Mouse (Mus musculus) embryonic facial prominence, embryonic 11.5 days (tissue): ENCODE measurements at regions not wholly inside any gene's neighbourhood (a gene's known extent, or its start where the extent isn't known, plus 50 kb on each side); places are given as distances from the start of the nearest gene placed in this dataset.

Source experiments
- ATAC-seq: fragments of 200-750 bp; cut with Nextera tagmentation; replicated peaks from 2 replicates; pipeline ENCODE4 v1.8.0; 2017; ENCODE audit warnings: low read depth; ENCODE audit not compliant: insufficient number of reproducible peaks, low FRiP score, low TSS enrichment
- DNase-seq: peaks from one replicate; pipeline ENCODE4 v3.0.0-alpha.2; 2015; ENCODE audit warnings: low spot score
- H3K27ac ChIP-seq: fragments of 300-500 bp; sonication (generic); replicated peaks from 2 replicates; pipeline ENCODE4 v1.5.1; 2014; ENCODE audit warnings: mild to moderate bottlenecking, low read depth, low read length, control low read depth
- H3K27me3 ChIP-seq: fragments of 300-500 bp; sonication (generic); 2 replicates; pipeline ENCODE4 v1.6.1; 2014; ENCODE audit warnings: mild to moderate bottlenecking, low read length, moderate library complexity, mixed read lengths; ENCODE audit not compliant: control insufficient read depth, insufficient read depth
- H3K36me3 ChIP-seq: fragments of 300-500 bp; sonication (generic); replicated peaks from 2 replicates; pipeline ENCODE4 v1.6.1; 2014; ENCODE audit warnings: low read depth, mild to moderate bottlenecking, low read length, moderate library complexity, mixed read lengths; ENCODE audit not compliant: control insufficient read depth, insufficient read depth
- H3K4me1 ChIP-seq: fragments of 300-500 bp; sonication (generic); 2 replicates; pipeline ENCODE4 v1.6.1; 2014; ENCODE audit warnings: low read length, mixed read lengths; ENCODE audit not compliant: control insufficient read depth, insufficient read depth
- H3K4me2 ChIP-seq: fragments of 300-500 bp; sonication (generic); 2 replicates; pipeline ENCODE4 v1.6.1; 2014; ENCODE audit warnings: low read depth, mild to moderate bottlenecking, control low read depth, low read length, moderate library complexity
- H3K4me3 ChIP-seq: fragments of 300-500 bp; sonication (generic); 2 replicates; pipeline ENCODE4 v1.5.1; 2014; ENCODE audit warnings: low read depth, low read length, control low read depth
- H3K9ac ChIP-seq: fragments of 300-500 bp; sonication (generic); replicated peaks from 2 replicates; pipeline ENCODE4 v1.6.1; 2014; ENCODE audit warnings: mild to moderate bottlenecking, control low read depth, low read length
- H3K9me3 ChIP-seq: fragments of 300-500 bp; sonication (generic); replicated peaks from 2 replicates; pipeline ENCODE4 v1.6.1; 2016; ENCODE audit warnings: mild to moderate bottlenecking, low read length, inconsistent platforms, mixed read lengths; ENCODE audit not compliant: control insufficient read depth
- WGBS: fragments of 180-500 bp; shearing (Covaris S2); extraction: QIAGEN DNeasy Blood & Tissue Kit; methylation state at CpG from one replicate; pipeline ENCODE4 v1.1.7; 2014; 5-methylcytosine and 5-hydroxymethylcytosine counted together

DNA sequence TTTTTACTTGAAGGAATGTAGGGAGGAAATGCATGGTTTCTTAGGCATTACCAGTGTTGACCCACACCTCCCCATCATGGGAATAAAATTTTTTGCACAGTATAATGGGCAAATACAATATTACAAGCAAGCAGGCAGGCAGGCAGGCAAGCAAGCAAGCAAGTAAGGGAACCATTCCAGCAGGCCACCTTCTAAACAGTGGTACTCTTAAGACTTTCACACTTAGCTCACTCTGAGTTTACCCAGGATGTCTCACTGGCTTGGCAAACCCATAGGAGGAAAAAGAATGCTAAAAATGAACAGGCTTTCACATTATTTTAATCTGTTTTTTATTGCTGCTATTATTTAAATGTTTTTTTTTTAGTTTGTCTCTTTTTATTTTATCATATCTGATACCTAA lies 187.9 kb downstream of the Thbs2 start:
- no peaks in the 10 kb centered on the region for H3K9me3 ChIP-seq
- ATAC-seq = no peak

DNA sequence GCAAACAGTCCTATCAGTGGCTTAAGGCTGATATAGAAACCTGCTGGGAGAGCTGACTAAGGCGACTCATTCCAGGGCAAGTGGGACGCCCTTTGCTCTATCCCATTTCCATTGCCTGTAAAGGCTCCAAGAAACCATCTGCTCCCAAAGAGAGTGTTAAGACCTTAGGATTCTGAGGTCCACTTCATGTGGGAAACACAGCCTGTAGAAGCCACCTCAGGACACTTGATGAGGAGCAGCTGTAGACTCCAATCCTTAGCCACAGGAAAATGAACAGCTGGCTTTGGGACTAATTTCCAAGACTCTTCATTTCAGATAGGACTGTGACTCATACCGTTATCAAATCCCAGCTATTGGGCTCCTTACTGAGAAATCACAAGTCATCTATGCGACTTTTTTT lies 188.6 kb downstream of the Thbs2 start:
- no peaks in the 10 kb centered on the region for H3K9me3 ChIP-seq
- 86% methylated on average over 4 of the region's 4 CpGs for WGBS
- DNase-seq = no peak

More for the DNA sequence above, 187.9 kb downstream of the Thbs2 start:
- Histone ChIP-seq H3K4me3 (no peak overlapping the region), H3K9ac (no peak overlapping the region), H3K4me2 (no peak overlapping the region), H3K27ac (no peak overlapping the region), H3K27me3 (no peaks in the 10 kb centered on the region), H3K4me1 (no peaks in the 10 kb centered on the region), H3K36me3 (no peaks in the 10 kb centered on the region)
- DNase-seq = no peak

DNA sequence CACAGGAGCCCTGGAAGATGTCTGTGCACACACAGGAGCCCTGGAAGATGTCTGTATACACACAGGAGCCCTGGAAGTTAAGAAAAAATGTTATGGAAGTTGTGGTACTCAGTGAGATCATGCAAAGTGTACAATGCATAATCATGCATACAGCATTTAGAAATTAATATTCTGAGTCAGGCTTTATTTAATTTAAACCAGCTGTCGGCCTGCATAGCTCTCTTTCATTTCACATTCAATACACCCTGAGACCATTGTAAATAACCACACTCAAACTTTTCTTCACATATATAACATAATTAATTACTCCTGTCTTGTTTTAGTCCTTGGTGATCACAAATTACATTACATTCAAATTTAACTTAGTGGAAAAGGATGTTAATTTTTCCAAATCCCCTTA lies 190.4 kb downstream of the Thbs2 start:
- no peak for ATAC-seq
- Histone ChIP-seq H3K4me3 (no peak overlapping the region), H3K27me3 (no peaks in the 10 kb centered on the region), H3K9me3 (no peaks in the 10 kb centered on the region), H3K27ac (no peak overlapping the region), H3K4me2 (no peak overlapping the region), H3K36me3 (no peaks in the 10 kb centered on the region), H3K9ac (no peak overlapping the region), H3K4me1 (no peaks in the 10 kb centered on the region)
- 81% methylated on average over 1 of the region's 1 CpGs for WGBS
- no peak for DNase-seq

More for the DNA sequence above, 188.6 kb downstream of the Thbs2 start:
- no peaks in the 10 kb centered on the region for H3K36me3 ChIP-seq
- H3K4me1 ChIP-seq = no peaks in the 10 kb centered on the region
- no peak overlapping the region for H3K4me3 ChIP-seq
- H3K9ac ChIP-seq = no peak overlapping the region
- H3K27ac ChIP-seq = no peak overlapping the region
- H3K27me3 ChIP-seq = no peaks in the 10 kb centered on the region
- ATAC-seq = no peak
- H3K4me2 ChIP-seq = no peak overlapping the region

DNA sequence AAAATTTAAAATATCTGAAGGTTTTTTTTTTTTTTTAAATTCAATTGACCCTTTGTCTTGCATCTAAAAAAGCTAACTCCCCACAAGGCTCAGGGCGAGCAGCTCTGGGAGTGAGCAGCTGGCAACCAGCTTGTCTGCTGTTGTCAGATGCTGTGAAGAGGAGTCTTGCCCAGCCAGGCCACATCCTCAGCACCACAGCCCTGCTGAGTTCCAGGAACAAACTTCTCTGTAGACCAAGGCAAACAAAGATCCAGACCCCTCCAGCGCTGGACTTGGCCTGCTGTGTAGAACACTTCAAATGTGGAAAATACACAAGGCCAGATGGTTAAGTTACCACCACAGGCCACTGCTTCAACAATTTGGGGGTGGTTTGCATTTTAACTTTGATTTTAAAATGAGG lies 192.7 kb downstream of the Thbs2 start:
- no peak overlapping the region for H3K9ac ChIP-seq
- H3K27ac ChIP-seq = no peak overlapping the region
- H3K4me3 ChIP-seq = no peak overlapping the region
- H3K4me1 ChIP-seq = no peaks in the 10 kb centered on the region
- DNase-seq (no peak), ATAC-seq (no peak)
- H3K4me2 ChIP-seq = no peak overlapping the region
- WGBS = 77% methylated on average over 2 of the region's 2 CpGs
- no peaks in the 10 kb centered on the region for H3K27me3 ChIP-seq
- no peaks in the 10 kb centered on the region for H3K9me3 ChIP-seq
- H3K36me3 ChIP-seq = no peaks in the 10 kb centered on the region

DNA sequence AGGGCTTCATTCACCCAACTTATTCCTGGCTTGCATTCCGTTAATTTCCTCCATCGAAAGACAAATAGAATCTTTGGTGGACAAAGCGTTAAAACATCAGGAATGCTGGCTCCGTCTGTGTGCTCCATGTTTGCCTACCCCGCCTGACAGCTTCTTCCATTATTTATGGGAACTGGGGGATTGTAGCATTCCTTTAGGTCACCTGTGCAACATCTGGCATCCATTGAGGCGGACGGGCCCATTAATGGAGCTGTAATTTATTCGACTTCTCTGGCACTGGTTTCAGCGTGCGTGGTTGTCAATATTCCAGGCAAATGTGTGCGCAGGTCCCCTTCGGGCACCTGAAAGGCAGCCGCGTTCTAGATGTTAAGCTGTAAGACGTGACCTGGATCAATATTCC lies 196.9 kb downstream of the Thbs2 start:
- H3K4me1 ChIP-seq = no peaks in the 10 kb centered on the region
- H3K4me3 ChIP-seq = no peak overlapping the region
- ATAC-seq = 0 out of 2 replicates have a peak, but pooled peaks have one; percentile 53
- no peaks in the 10 kb centered on the region for H3K9me3 ChIP-seq
- no peaks in the 10 kb centered on the region for H3K36me3 ChIP-seq
- peak; percentile 63 for DNase-seq
- no peak overlapping the region for H3K27ac ChIP-seq
- no peak overlapping the region for H3K4me2 ChIP-seq
- no peaks in the 10 kb centered on the region for H3K27me3 ChIP-seq
- H3K9ac ChIP-seq = no peak overlapping the region
- 44% methylated on average over 15 of the region's 15 CpGs for WGBS

DNA sequence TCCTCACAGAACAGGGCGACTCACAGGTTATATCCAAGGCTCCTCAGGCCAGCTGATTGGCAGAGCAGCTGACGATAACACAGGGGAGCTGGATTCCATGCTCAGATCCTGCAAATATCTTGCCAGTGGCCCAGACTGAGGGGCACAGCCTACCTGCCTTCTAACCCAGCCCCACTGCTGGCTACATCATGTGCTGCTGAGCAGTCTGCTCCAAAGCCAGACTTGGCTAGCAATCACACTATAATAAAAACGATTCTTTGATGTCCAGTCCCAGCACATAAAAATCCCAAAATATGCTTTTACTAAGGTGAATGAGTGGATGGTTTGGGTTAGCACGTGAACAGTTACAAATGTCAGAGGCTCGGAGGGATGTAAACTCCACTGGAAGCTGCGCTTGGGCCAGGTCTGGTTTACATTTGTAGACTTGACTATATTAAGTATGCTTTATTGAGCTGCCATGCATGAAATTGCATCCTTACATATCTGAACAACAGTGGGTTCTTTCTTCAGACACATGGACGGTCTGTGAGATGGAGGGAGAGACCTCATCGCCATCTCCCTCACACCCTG lies 200.2 kb downstream of the Thbs2 start:
- Histone ChIP-seq H3K36me3 (no peaks in the 10 kb centered on the region), H3K9me3 (no peaks in the 10 kb centered on the region), H3K4me3 (no peak overlapping the region), H3K4me1 (no peaks in the 10 kb centered on the region), H3K4me2 (no peak overlapping the region), H3K9ac (no peak overlapping the region), H3K27ac (peak overlapping the region; percentile 16; the same call in 1 of the 2 replicates), H3K27me3 (no peaks in the 10 kb centered on the region)
- 64% methylated on average over 8 of the region's 8 CpGs for WGBS
- no peak; the same call in 1 of the 2 replicates for ATAC-seq
- peak; percentile 68 for DNase-seq

DNA sequence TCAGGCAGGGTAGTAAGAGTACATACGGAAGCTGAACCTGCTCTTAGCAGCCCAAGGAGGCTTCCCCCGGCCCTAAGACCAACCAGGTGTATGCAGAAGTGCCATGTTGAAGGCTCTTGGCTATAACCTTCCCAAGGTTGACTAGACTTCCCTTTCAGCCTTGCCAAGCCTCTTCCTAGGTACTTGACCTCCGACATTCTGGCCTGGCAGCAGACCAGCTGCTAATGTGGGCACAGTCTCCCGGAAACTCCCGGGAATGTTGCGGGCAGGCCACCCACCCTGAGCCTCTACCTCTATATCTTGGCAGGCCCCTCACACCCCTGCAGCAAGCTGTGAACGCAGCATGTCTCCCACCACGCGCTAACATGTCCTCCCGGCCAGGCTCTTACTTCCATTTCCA lies 201.1 kb downstream of the Thbs2 start:
- no peaks in the 10 kb centered on the region for H3K4me1 ChIP-seq
- H3K4me3 ChIP-seq = no peak overlapping the region
- no peak overlapping the region for H3K27ac ChIP-seq
- ATAC-seq = no peak
- 85% methylated on average over 10 of the region's 10 CpGs for WGBS
- no peak for DNase-seq
- H3K9ac ChIP-seq = no peak overlapping the region
- no peak overlapping the region for H3K4me2 ChIP-seq
- H3K27me3 ChIP-seq = no peaks in the 10 kb centered on the region
- H3K9me3 ChIP-seq = no peaks in the 10 kb centered on the region
- H3K36me3 ChIP-seq = no peaks in the 10 kb centered on the region

DNA sequence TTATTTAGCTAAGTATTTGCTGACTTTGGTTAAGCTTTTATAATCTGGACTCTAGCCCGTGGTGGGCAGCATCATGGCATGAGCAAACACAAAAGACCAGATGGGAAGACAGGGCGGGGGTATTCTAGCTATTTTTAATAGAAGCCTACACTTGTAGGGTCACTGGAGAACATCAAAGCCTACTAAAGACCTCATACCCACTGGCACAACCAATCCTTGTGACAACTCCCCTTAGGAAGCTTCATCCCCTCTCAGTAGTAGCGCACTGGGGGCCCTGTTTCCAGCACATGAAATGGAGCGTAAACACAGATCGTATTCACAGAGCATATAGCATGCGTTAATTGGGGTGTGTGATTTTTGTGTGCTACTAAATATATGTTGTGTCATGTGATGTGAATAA lies 202.4 kb downstream of the Smoc2 start:
- Histone ChIP-seq H3K9ac (no peak overlapping the region), H3K36me3 (no peaks in the 10 kb centered on the region), H3K27me3 (no peaks in the 10 kb centered on the region), H3K9me3 (no peaks in the 10 kb centered on the region), H3K4me1 (peaks cover 1% of the 10 kb centered on the region; the same call in 1 of the 2 replicates), H3K27ac (no peak overlapping the region), H3K4me2 (no peak overlapping the region), H3K4me3 (no peak overlapping the region)
- ATAC-seq = no peak
- DNase-seq = no peak
- WGBS = 89% methylated on average over 6 of the region's 6 CpGs
